Comparison of ENCODE assay signal across 12 mouse cellular contexts in the genomic region with DNA sequence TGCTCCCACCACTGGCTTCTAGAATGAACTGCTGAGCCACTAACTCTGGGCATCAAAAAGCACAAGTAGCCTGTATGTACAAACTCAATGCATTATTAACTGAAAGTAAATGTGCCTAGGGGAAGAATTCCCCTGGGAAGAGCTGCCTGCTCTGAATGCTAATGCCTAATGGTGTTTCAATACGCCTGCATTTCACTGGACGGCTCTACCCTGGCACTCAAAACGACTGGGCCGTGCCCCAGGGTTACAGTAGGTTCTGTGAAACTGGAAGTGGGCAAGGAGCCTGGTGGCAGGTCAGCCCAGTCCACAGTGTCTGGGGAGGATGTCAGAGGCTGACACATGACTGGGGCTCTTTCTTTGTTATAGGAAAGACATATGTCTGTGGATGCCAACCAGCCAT.
A peak's percentile ranks its signal among the peaks of the same experiment; 100 is the strongest.
DNase-seq lines count a peak whose midpoint lies in the region; ATAC-seq lines count a peak whose summit lies in the region.
"Had no signal": no experiment of that assay in that cellular context is flagged by ENCODE, and none has a peak within 500 bp of the region (broad histone marks: within the 10 kb centered on the region; RNA-seq: fewer than 3 reads in every experiment).

No protein-coding gene starts in this region.

- 0 out of 2 replicates have a peak, but pooled peaks cover 11% of the 10 kb centered on the region for H3K4me1 ChIP-seq in midbrain, embryonic 15.5 days
- no peaks in the 10 kb centered on the region for H3K4me1 ChIP-seq in kidney, embryonic 14.5 days (ENCODE audit: control insufficient read depth, insufficient read depth, low read length)
- H3K4me1 ChIP-seq: heart, embryonic 15.5 days had no signal

- intact Hi-C loops in gastrocnemius, postnatal 14 days (cut with DNase I; ENCODE audit: low total_unique reads) = no loop called here

- no peak overlapping the region for H3K4me2 ChIP-seq in midbrain, embryonic 15.5 days
- no peak overlapping the region for H3K4me2 ChIP-seq in kidney, embryonic 14.5 days (replicated peaks; ENCODE audit: low read depth, low read length)
- H3K4me2 ChIP-seq: heart, embryonic 15.5 days had no signal

- DNase-seq in gastrocnemius, postnatal 14 days = peak; percentile 57
- DNase-seq in gastrocnemius, adult 8-10 months (ENCODE audit: low spot score in 2 of 2) = no peak
- peak; percentile 85 for DNase-seq in adipocyte (ENCODE audit: low spot score)
- peak; percentile 12 for DNase-seq in fibroblast of lung, adult 2 months (ENCODE audit: low read depth)
- no peak for DNase-seq in frontal cortex, adult 2 months (ENCODE audit: extremely low spot score in 1 of 2, low spot score in 1 of 2)
- DNase-seq: layer of hippocampus, postnatal 36 days; thymus, postnatal 14 days had no signal

- no peak overlapping the region for H3K27ac ChIP-seq in midbrain, embryonic 15.5 days
- no peak overlapping the region for H3K27ac ChIP-seq in kidney, embryonic 14.5 days (ENCODE audit: low read depth, low read length)
- H3K27ac ChIP-seq: heart, embryonic 15.5 days had no signal

- H3K9me3 ChIP-seq in midbrain, embryonic 15.5 days = no peaks in the 10 kb centered on the region
- no peaks in the 10 kb centered on the region for H3K9me3 ChIP-seq in kidney, embryonic 14.5 days (ENCODE audit: control insufficient read depth, low read length)
- H3K9me3 ChIP-seq: heart, embryonic 15.5 days had no signal

- H3K36me3 ChIP-seq in midbrain, embryonic 15.5 days (replicated peaks) = no peaks in the 10 kb centered on the region
- no peaks in the 10 kb centered on the region for H3K36me3 ChIP-seq in kidney, embryonic 14.5 days (ENCODE audit: control insufficient read depth, insufficient read depth, low read length)
- H3K36me3 ChIP-seq: heart, embryonic 15.5 days had no signal

- H3K4me3 ChIP-seq in midbrain, embryonic 15.5 days = no peak overlapping the region
- H3K4me3 ChIP-seq in kidney, embryonic 14.5 days (ENCODE audit: low read length) = no peak overlapping the region
- H3K4me3 ChIP-seq: heart, embryonic 15.5 days had no signal

- no peaks in the 10 kb centered on the region for H3K27me3 ChIP-seq in midbrain, embryonic 15.5 days (replicated peaks)
- no peaks in the 10 kb centered on the region for H3K27me3 ChIP-seq in kidney, embryonic 14.5 days (ENCODE audit: control insufficient read depth, insufficient read depth, low read length)
- H3K27me3 ChIP-seq: heart, embryonic 15.5 days had no signal

- no peak overlapping the region for H3K9ac ChIP-seq in midbrain, embryonic 15.5 days
- no peak overlapping the region for H3K9ac ChIP-seq in kidney, embryonic 14.5 days (ENCODE audit: low read depth, low read length)
- H3K9ac ChIP-seq: heart, embryonic 15.5 days had no signal

- WGBS in midbrain, embryonic 15.5 days = 23% methylated on average over 4 of the region's 4 CpGs
- WGBS in kidney, embryonic 14.5 days = 82% methylated on average over 4 of the region's 4 CpGs

- peak; percentile 57 for ATAC-seq in midbrain, embryonic 15.5 days (replicated peaks)
- no peak for ATAC-seq in inflammation-experienced regulatory T-cells, adult 6 months
- no peak for ATAC-seq in kidney, embryonic 14.5 days (ENCODE audit: low FRiP score, low TSS enrichment)
- ATAC-seq: intestine, postnatal 0 days had no signal

Comparison
In these comparisons a context has a peak if more than half of its experiments do, and no peak if none do; other contexts are left out.
1. DNase-seq: peak in gastrocnemius, postnatal 14 days (single experiment), adipocyte (single experiment) and fibroblast of lung, adult 2 months (single experiment); none in gastrocnemius, adult 8-10 months (0 of 2) and frontal cortex, adult 2 months (0 of 2).